Mouse (Mus musculus) CD4-positive, CD25-positive, alpha-beta regulatory T cell, adult 2 months (primary cell): ENCODE measurements around the gene Chrna7.

ENCODE experiments used
- DNase-seq: peaks from one replicate; pipeline ENCODE4 v3.0.0-alpha.2; 2012; ENCODE audit warnings: low read depth, low spot score

Gene Chrna7

DNA sequence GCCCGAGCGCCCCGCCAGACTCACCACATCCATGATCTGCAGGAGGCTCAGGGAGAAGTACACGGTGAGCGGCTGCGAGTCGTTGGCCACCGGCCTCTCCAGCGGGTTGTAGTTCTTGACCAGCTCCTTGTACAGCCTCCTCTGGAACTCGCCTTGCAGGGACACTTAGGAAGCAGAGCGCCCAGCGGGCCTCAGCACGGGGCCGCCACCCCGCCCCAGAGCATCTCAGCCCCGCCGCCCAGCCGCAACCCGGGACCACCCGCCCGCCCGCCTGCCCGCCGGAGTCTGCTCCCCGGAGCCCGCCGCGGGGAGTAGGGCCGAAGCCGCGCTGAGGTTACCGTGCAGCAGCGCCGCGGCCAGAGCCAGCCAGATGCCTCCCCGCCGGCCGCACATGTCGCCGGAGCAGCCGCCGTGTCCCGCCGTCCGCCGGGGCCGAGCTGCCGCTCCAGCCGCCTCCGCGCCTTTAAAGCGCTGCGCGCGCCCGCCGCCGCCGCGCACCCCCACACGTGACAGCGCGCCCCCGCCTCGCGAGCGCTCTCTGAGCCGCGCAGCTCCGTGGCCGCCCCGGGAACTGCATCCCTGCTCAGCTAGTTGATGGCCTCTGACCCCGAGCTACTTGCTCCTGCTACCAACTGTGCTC lies at the start of gene Chrna7:
TSS of gene Chrna7 (minus strand) at position 486 of the 640 bp plus-strand sequence.
- DNase-seq, result no peak

DNA sequence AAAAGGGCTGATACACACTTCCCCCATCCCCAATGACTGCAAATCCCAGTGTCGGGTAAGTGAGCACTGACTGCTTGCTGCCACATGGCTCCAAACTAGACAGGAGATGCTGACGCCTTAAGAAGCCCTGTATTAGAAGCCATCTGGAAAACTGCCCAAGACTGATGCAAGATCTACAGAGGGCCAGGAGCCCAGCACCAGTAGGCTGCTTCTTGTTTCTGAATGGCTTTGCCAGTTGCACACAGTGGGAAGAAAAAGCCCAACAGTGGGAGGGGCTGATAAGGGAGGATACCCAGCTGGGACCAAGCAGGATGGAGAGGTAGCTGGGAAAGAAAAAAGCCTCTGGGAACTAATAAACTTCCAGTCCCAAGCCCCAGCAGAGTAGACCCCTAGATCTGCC lies 37.0 kb upstream of the Chrna7 start:
- DNase-seq, result no peak

DNA sequence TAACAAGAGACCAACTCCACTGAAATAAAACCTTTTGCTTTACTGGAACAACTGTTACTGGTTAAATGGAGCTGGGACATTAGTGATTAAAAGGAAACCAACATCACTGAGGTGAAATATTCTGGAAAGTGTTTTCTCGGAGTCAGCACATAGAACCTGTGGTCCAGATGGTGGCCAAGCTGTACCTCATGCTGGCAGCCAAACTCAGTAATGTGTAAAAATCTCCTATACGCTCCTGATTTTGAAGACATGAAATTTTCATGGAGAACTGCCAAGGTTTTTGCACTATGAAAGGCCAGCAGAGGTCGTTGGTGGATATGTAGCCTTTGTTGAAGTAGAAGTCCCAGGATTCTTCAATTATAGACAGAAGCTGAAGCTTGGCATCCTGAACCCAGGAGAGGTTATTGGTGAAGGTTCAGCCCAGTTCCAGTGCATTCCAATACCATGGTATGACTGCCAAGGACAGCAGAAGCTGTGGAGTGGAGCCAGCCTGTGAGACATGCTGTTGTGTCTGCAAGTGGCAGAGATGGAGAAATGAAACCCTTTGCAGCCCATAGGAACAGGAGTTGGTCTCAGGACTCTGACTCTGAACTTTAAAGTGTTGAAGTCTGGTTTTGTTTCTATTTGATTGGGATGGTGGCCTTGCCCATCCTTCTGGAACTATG lies 25.6 kb upstream of the Chrna7 start:
- DNase-seq, result no peak

- DNase-seq, result no peak
Measured at GRCm38 (mm10) chr7:63225066-63225780, 12.9 kb upstream of the Chrna7 start.

DNA sequence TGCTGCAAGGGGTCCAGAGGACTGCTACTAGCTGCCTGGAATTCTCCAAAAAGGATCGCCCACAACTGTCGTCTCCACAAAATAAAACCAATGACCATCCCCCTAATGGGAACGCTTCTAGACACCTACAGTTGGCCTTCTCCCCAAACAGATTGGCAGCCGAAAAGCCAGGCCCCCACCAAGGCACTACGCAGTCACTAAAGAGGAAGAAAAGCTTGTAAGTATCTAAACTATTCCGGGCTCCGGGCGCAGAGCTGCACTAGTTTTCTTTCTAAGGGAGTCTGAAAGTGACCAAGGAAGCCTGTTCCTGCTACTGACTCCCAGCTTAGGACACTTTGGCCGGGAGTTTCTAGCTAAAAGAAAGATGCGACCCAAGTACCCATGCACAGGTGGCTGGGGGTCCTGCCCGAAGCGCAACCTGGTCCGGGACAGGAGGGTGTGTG lies 707 bp downstream of the Chrna7 start:
- no peak for DNase-seq

DNA sequence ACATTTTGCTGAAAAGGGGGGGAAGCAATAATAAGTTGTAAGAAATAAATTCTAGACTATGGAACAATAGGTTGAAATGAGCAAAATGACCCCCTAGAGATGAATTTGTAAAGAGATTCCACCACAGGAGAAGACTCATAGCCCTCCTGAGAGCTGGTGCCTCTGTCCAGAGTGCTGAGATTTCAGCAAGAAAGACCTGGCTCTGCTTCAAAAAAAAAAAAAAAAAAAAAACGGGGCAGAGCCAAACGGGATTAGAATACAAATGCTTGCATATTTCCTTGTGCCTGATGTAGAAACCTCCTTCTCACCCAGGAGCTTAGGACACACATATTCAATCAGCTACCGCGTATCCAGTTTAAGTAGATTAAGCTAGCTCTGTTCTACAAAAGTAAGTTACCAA lies 2.9 kb downstream of the Chrna7 start:
- DNase-seq, result no peak

DNA sequence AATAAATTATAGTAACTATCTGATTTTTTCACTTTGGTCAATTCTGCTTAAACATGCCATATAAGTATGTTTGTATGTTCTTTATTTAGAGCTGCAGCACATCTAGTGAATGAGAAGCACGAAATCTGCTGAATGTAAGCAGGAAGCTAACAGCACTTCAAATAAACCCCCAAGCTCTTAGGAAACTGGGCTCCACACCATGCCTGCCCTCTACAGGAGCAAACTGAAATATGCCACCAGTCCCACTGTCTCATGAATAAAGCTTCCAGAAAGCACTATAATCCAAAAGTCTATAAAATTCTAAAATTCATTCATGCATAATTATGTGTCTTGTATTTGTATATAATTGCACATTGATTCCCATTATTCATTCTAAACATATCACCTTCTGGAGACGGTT lies 5.2 kb downstream of the Chrna7 start:
- no peak for DNase-seq

- no peak for DNase-seq
Measured at GRCm38 (mm10) chr7:63195560-63195959, 16.8 kb downstream of the Chrna7 start.

GRCm38 (mm10) chr7:63189647-63190534 lies 22.5 kb downstream of the Chrna7 start:
- DNase-seq, result no peak

- DNase-seq, result no peak
Measured at GRCm38 (mm10) chr7:63170063-63170787, 42.1 kb downstream of the Chrna7 start.

DNA sequence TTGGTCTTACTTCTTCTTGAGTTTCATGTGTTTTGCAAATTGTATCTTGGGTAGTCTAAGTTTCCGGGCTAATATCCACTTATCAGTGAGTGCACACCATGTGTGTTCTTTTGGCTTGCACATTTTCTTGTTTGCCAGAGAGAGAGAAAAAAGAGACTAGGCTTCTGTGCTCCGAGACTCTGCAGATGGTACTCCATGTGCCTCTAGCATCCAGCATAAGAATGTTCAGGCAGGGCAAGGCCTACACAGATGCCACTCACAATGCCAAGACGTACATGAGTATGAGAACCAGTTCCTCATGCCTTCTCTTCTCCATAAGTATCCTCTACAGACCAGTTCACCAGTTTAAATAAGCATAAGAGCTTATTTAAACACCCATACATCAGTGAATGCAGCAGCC lies 47.8 kb downstream of the Chrna7 start:
- no peak for DNase-seq

GRCm38 (mm10) chr7:63162272-63162864 lies 50.0 kb downstream of the Chrna7 start:
- DNase-seq, result no peak

DNA sequence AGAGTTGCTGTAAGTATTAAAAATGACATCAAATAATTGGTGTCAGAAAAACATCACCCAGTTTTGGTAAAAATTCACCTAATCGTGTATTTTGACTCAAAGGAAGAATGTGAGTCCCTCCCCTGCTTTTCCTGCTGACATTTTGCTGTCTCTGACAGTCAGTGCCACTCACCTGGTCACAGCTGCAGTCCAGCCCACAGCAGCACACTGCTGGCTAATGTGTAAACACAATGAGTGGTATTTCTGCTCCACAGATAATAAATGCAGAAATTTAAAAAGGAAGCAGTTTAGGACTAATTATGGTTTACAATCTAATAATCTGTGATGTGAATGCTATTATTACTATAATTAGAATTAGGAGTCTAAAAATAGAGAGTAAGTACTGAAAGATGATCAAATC lies 59.1 kb downstream of the Chrna7 start:
- no peak for DNase-seq

GRCm38 (mm10) chr7:63148740-63149139 lies 63.6 kb downstream of the Chrna7 start:
- DNase-seq, result no peak

- no peak for DNase-seq
Measured at GRCm38 (mm10) chr7:63148321-63148720, 64.0 kb downstream of the Chrna7 start.

GRCm38 (mm10) chr7:63122547-63122946 lies 89.8 kb downstream of the Chrna7 start:
- no peak for DNase-seq

DNA sequence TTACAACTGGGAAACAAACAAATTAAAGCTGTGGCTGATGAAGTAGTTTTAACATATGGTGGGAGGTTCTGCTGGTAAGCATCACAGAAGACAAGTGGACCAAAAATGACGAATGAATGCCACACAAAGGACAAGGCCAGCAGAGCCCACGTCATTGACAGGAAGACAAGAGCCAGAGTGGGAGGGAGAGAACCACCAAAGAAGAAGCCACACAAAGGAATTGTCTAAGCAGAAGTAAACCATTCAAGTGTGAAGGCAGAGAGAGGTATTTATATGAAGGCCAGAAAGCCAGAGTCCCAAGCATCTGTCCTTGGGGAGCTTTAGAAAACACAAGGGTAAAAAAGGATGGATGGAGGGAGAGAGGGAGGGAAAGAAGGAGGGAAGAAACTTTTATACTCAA lies 98.7 kb downstream of the Chrna7 start:
- DNase-seq, result no peak

- no peak for DNase-seq
Measured at GRCm38 (mm10) chr7:63113252-63113651, 99.1 kb downstream of the Chrna7 start.

DNA sequence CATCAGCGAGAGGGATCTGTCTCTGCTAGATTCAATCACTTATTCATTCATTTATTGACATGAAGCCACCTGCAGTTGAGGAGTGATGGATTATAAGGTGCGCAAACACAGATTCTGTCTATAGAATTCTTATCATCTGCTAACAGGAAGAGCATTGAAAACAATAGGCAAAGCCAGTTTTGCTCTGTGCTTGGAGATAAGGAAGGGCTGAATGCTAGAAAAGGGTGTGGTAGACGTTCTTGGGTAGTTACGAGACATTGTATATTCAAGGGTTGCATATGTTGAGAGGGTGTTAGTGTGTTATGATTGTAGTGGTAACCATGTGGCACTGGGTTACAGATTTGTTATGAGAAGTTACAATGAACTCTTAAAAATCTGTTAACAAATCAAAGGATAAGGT lies 103.0 kb downstream of the Chrna7 start:
- no peak for DNase-seq

- DNase-seq, result no peak
Measured at GRCm38 (mm10) chr7:63085954-63086353, 126.4 kb downstream of the Chrna7 start.
